11 mouse cellular contexts compared by ENCODE assay signal in the genomic region with DNA sequence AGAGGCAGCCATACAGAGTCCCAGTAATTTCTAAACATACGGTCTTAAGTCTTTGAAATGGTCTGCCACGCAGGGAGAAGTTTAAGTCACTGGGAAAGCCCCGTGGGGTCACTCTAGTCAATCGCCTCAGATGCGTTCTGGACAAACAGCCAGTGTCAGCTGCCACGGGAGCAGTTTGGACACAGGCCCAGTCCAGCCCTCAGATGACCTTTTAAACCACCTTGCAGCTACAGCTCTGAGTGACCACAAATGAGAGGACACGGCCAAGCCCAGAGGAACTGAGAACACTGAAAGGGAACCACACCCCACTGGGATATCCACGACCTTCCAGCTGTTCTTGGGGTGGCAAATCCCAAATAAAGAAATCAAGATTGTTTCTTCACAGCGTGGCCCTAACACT.
DNase-seq lines count a peak whose midpoint lies in the region; ATAC-seq and TF ChIP-seq lines count a peak whose summit lies in the region.
"Had no signal": no experiment of that assay in that cellular context is flagged by ENCODE, and none has a peak within 500 bp of the region (broad histone marks: within the 10 kb centered on the region; RNA-seq: fewer than 3 reads in every experiment).

No protein-coding gene starts in this region.

- whole genome bisulfite sequencing in heart, embryonic 15.5 days = 41% methylated on average over 9 of the region's 9 CpGs
- 46% methylated on average over 9 of the region's 9 CpGs for WGBS in lung, adult 2 months
- WGBS in hindbrain, postnatal 0 days = 59% methylated on average over 9 of the region's 9 CpGs

- ATAC-seq in heart, embryonic 15.5 days (replicated peaks; ENCODE audit: insufficient number of reproducible peaks, insufficient read depth, low FRiP score, low read depth) = 0 out of 2 replicates have a peak, but pooled peaks have one; percentile 27
- no peak for ATAC-seq in hindbrain, postnatal 0 days

- TF ChIP-seq CTCF in lung, adult 2 months (IDR thresholded peaks at IDR 0.05; ENCODE audit: insufficient read depth, low read length) = no peak
- no peak for TF ChIP-seq CTCF in layer of hippocampus, adult 2 months (conservative IDR thresholded peaks at IDR 0.05)
- no peak for TF ChIP-seq CTCF in hindbrain, postnatal 0 days (IDR thresholded peaks at IDR 0.05; ENCODE audit: low read depth)

- DNase-seq in adrenal gland, adult 2 months = peak; percentile 90
- DNase-seq in gastrocnemius, adult 18-20 months (ENCODE audit: low spot score) = peak; percentile 84
- DNase-seq in lung, adult 2 months = peak; percentile 19
- DNase-seq in layer of hippocampus, adult 9-10 months (ENCODE audit: low spot score) = no peak
- no peak for DNase-seq in layer of hippocampus, adult 2 months (ENCODE audit: low spot score in 2 of 2)
- no peak for DNase-seq in hindbrain, postnatal 0 days (ENCODE audit: low spot score)
- DNase-seq: left cerebral cortex, postnatal 4 days; midbrain, embryonic 14.5 days; right cerebral cortex, adult 18-20 months; thymus, adult 2 months had no signal

- H3K4me1 ChIP-seq in heart, embryonic 15.5 days (replicated peaks) = peaks cover 8% of the 10 kb centered on the region; the same call in 1 of the 2 replicates
- H3K4me1 ChIP-seq in lung, adult 2 months (ENCODE audit: control insufficient read depth, insufficient read depth, low read length) = no peaks in the 10 kb centered on the region
- no peaks in the 10 kb centered on the region; the same call in 1 of the 2 replicates for H3K4me1 ChIP-seq in hindbrain, postnatal 0 days (ENCODE audit: insufficient read depth, low read length)

- no peak for TF ChIP-seq POLR2A in lung, adult 2 months (IDR thresholded peaks at IDR 0.05; ENCODE audit: borderline replicate concordance, extremely low read depth, low read depth, low read length)

- H3K4me2 ChIP-seq in heart, embryonic 15.5 days = no peak overlapping the region
- H3K4me2 ChIP-seq in hindbrain, postnatal 0 days (ENCODE audit: low read depth, low read length) = no peak overlapping the region

- H3K4me3 ChIP-seq in heart, embryonic 15.5 days = no peak overlapping the region
- H3K4me3 ChIP-seq in lung, adult 2 months (replicated peaks; ENCODE audit: extremely low read depth, low read depth, low read length) = no peak overlapping the region
- H3K4me3 ChIP-seq in layer of hippocampus, adult 2 months = no peak overlapping the region
- H3K4me3 ChIP-seq in hindbrain, postnatal 0 days (ENCODE audit: low read length) = no peak overlapping the region

- no peaks in the 10 kb centered on the region for H3K27me3 ChIP-seq in heart, embryonic 15.5 days
- no peaks in the 10 kb centered on the region for H3K27me3 ChIP-seq in hindbrain, postnatal 0 days (ENCODE audit: insufficient read depth, low read length)

- H3K27ac ChIP-seq in heart, embryonic 15.5 days = peak overlapping the region; percentile 56
- no peak overlapping the region for H3K27ac ChIP-seq in layer of hippocampus, adult 2 months
- no peak overlapping the region for H3K27ac ChIP-seq in hindbrain, postnatal 0 days

- no peak overlapping the region for H3K9ac ChIP-seq in heart, embryonic 15.5 days
- no peak overlapping the region for H3K9ac ChIP-seq in hindbrain, postnatal 0 days (replicated peaks; ENCODE audit: low read length)

- no peaks in the 10 kb centered on the region for H3K9me3 ChIP-seq in heart, embryonic 15.5 days (replicated peaks)
- no peaks in the 10 kb centered on the region for H3K9me3 ChIP-seq in hindbrain, postnatal 0 days (ENCODE audit: low read length)

- H3K36me3 ChIP-seq in heart, embryonic 15.5 days = no peaks in the 10 kb centered on the region
- no peaks in the 10 kb centered on the region for H3K36me3 ChIP-seq in hindbrain, postnatal 0 days (ENCODE audit: insufficient read depth, low read length)

Comparison
In these comparisons a context has a peak if more than half of its experiments do, and no peak if none do; other contexts are left out.
1. DNase-seq: peak in adrenal gland, adult 2 months (single experiment), gastrocnemius, adult 18-20 months (single experiment) and lung, adult 2 months (single experiment); none in layer of hippocampus, adult 9-10 months (single experiment), layer of hippocampus, adult 2 months (0 of 2) and hindbrain, postnatal 0 days (single experiment).